Mouse (Mus musculus): ENCODE measurements around the gene Gal3st1. TPM values are rescaled to one million over a fixed set of nuclear protein-coding genes. Genes with fewer than 3 reads are reported as not detected.

Gene Gal3st1
- polyA plus RNA-seq, 1 experiment = 1.8 TPM

DNA sequence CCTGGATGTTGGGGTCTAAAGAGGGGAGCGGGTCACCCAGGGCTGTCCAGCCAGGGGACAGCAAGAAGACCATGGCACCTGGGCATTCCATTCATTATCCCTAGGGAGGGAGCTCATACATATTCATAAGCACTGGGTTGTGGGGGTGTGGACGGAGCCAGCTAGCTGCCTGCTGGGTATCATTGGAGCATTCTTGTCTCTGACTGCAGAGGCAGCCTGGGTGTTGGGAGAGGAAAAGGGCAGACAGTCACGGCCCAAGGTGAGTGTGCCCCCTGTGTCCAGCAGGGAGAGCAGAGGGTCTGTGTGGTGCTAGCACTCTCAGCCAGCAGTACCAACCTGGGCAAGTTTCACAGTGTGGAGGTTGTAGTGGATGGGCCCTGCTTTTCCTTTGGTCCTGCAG is 6.3 kb downstream of the Gal3st1 start:
- peaks cover under 1% of the 10 kb centered on the region for H3K4me1 ChIP-seq (ENCODE audit: control insufficient read depth, insufficient read depth, low read length)
- H3K4me3 ChIP-seq (ENCODE audit: low read depth, low read length) = no peak overlapping the region
- H3K9ac ChIP-seq (ENCODE audit: low read depth, poor library complexity, severe bottlenecking) = no peak overlapping the region
- no peaks in the 10 kb centered on the region for H3K36me3 ChIP-seq (ENCODE audit: control insufficient read depth, insufficient read depth, low read length, poor library complexity, severe bottlenecking)
- H3K27ac ChIP-seq (ENCODE audit: insufficient read depth, low read length) = no peak overlapping the region
- TF ChIP-seq CTCF (IDR thresholded peaks at IDR 0.05; ENCODE audit: low read depth, low read length) (no peak), EP300 (IDR thresholded peaks at IDR 0.05; ENCODE audit: insufficient read depth, low read depth, low read length) (no peak), POLR2A (IDR thresholded peaks at IDR 0.05; ENCODE audit: insufficient read depth, low read length) (no peak)
- no peaks in the 10 kb centered on the region for H3K9me3 ChIP-seq (replicated peaks; ENCODE audit: control insufficient read depth, insufficient read depth, low read length, poor library complexity, severe bottlenecking)
- H3K27me3 ChIP-seq (ENCODE audit: control insufficient read depth, insufficient read depth, low read length, poor library complexity, severe bottlenecking) = no peaks in the 10 kb centered on the region

DNA sequence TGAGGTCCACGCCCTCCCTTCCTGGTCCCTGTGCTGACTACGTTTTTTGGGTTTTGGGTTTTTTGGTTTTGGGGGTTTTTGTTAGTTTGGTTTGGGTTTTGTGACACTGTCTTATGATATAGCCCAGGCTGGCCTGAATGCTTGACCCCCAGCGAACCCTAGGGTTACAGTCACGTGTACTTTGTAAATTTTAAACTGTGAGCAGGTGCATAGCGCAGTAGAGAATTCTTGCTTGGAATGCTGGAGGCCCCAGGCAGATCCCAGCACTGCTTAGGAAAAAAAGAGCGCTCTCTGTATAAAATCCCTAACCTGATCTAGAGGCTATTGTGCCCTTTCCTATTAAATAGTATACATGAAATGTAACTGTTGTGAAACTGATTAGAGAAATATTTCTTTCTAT is 9.7 kb downstream of the Gal3st1 start:
- no peaks in the 10 kb centered on the region for H3K9me3 ChIP-seq (replicated peaks; ENCODE audit: control insufficient read depth, insufficient read depth, low read length, poor library complexity, severe bottlenecking)
- no peaks in the 10 kb centered on the region for H3K36me3 ChIP-seq (ENCODE audit: control insufficient read depth, insufficient read depth, low read length, poor library complexity, severe bottlenecking)

GRCm38 (mm10) chr11:3993914-3994313 is 10.5 kb downstream of the Gal3st1 start:
- no peak overlapping the region for H3K9ac ChIP-seq (ENCODE audit: low read depth, poor library complexity, severe bottlenecking)

More for the DNA sequence above, 9.7 kb downstream of the Gal3st1 start:
- Histone ChIP-seq H3K9ac (ENCODE audit: low read depth, poor library complexity, severe bottlenecking) (no peak overlapping the region), H3K27ac (ENCODE audit: insufficient read depth, low read length) (no peak overlapping the region), H3K4me3 (ENCODE audit: low read depth, low read length) (no peak overlapping the region), H3K27me3 (ENCODE audit: control insufficient read depth, insufficient read depth, low read length, poor library complexity, severe bottlenecking) (peaks cover 3% of the 10 kb centered on the region; the same call in 1 of the 2 replicates), H3K4me1 (ENCODE audit: control insufficient read depth, insufficient read depth, low read length) (no peaks in the 10 kb centered on the region)
- TF ChIP-seq CTCF (IDR thresholded peaks at IDR 0.05; ENCODE audit: low read depth, low read length) (no peak), EP300 (IDR thresholded peaks at IDR 0.05; ENCODE audit: insufficient read depth, low read depth, low read length) (no peak), POLR2A (IDR thresholded peaks at IDR 0.05; ENCODE audit: insufficient read depth, low read length) (no peak)

GRCm38 (mm10) chr11:3995511-3995910 is 12.1 kb downstream of the Gal3st1 start:
- Histone ChIP-seq H3K4me3 (ENCODE audit: low read depth, low read length) (no peak overlapping the region), H3K27me3 (ENCODE audit: control insufficient read depth, insufficient read depth, low read length, poor library complexity, severe bottlenecking) (peaks cover 3% of the 10 kb centered on the region; the same call in 1 of the 2 replicates), H3K36me3 (ENCODE audit: control insufficient read depth, insufficient read depth, low read length, poor library complexity, severe bottlenecking) (no peaks in the 10 kb centered on the region), H3K27ac (ENCODE audit: insufficient read depth, low read length) (no peak overlapping the region), H3K9ac (ENCODE audit: low read depth, poor library complexity, severe bottlenecking) (no peak overlapping the region), H3K4me1 (ENCODE audit: control insufficient read depth, insufficient read depth, low read length) (no peaks in the 10 kb centered on the region), H3K9me3 (replicated peaks; ENCODE audit: control insufficient read depth, insufficient read depth, low read length, poor library complexity, severe bottlenecking) (no peaks in the 10 kb centered on the region)
- no peak for TF ChIP-seq POLR2A (IDR thresholded peaks at IDR 0.05; ENCODE audit: insufficient read depth, low read length)
- no peak for TF ChIP-seq EP300 (IDR thresholded peaks at IDR 0.05; ENCODE audit: insufficient read depth, low read depth, low read length)
- TF ChIP-seq CTCF (IDR thresholded peaks at IDR 0.05; ENCODE audit: low read depth, low read length) = no peak

More at GRCm38 (mm10) chr11:3993914-3994313, 10.5 kb downstream of the Gal3st1 start:
- no peaks in the 10 kb centered on the region for H3K4me1 ChIP-seq (ENCODE audit: control insufficient read depth, insufficient read depth, low read length)
- no peaks in the 10 kb centered on the region for H3K36me3 ChIP-seq (ENCODE audit: control insufficient read depth, insufficient read depth, low read length, poor library complexity, severe bottlenecking)
- no peak overlapping the region for H3K4me3 ChIP-seq (ENCODE audit: low read depth, low read length)
- TF ChIP-seq POLR2A (IDR thresholded peaks at IDR 0.05; ENCODE audit: insufficient read depth, low read length) (no peak), EP300 (IDR thresholded peaks at IDR 0.05; ENCODE audit: insufficient read depth, low read depth, low read length) (no peak), CTCF (IDR thresholded peaks at IDR 0.05; ENCODE audit: low read depth, low read length) (no peak)
- H3K9me3 ChIP-seq (replicated peaks; ENCODE audit: control insufficient read depth, insufficient read depth, low read length, poor library complexity, severe bottlenecking) = no peaks in the 10 kb centered on the region
- no peak overlapping the region for H3K27ac ChIP-seq (ENCODE audit: insufficient read depth, low read length)
- peaks cover 3% of the 10 kb centered on the region; the same call in 1 of the 2 replicates for H3K27me3 ChIP-seq (ENCODE audit: control insufficient read depth, insufficient read depth, low read length, poor library complexity, severe bottlenecking)

DNA sequence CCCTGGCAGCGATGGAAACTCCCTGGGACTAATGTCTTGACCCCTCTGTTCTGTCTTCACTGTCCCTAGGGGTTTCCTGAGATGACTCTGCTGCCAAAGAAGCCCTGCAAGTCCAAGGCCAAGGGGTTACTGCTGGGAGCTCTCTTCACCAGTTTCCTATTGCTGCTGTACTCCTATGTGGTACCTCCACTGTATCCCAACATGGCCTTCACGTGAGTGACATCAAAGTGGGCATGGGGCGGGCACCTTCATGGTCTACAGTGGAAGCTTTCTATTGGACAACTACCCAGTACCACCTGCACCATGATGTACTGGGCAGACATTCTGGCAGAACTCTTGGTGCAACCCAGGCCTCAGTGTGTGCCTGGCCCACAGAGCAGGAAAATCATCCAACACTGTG is 13.4 kb downstream of the Gal3st1 start:
- no peak for TF ChIP-seq POLR2A (IDR thresholded peaks at IDR 0.05; ENCODE audit: insufficient read depth, low read length)
- TF ChIP-seq EP300 (IDR thresholded peaks at IDR 0.05; ENCODE audit: insufficient read depth, low read depth, low read length) = no peak
- TF ChIP-seq CTCF (IDR thresholded peaks at IDR 0.05; ENCODE audit: low read depth, low read length) = no peak
- Histone ChIP-seq H3K36me3 (ENCODE audit: control insufficient read depth, insufficient read depth, low read length, poor library complexity, severe bottlenecking) (no peaks in the 10 kb centered on the region), H3K4me3 (ENCODE audit: low read depth, low read length) (no peak overlapping the region), H3K9me3 (replicated peaks; ENCODE audit: control insufficient read depth, insufficient read depth, low read length, poor library complexity, severe bottlenecking) (no peaks in the 10 kb centered on the region), H3K27ac (ENCODE audit: insufficient read depth, low read length) (no peak overlapping the region), H3K4me1 (ENCODE audit: control insufficient read depth, insufficient read depth, low read length) (no peaks in the 10 kb centered on the region), H3K27me3 (ENCODE audit: control insufficient read depth, insufficient read depth, low read length, poor library complexity, severe bottlenecking) (peaks cover 3% of the 10 kb centered on the region), H3K9ac (ENCODE audit: low read depth, poor library complexity, severe bottlenecking) (no peak overlapping the region)

- TF ChIP-seq POLR2A (IDR thresholded peaks at IDR 0.05; ENCODE audit: insufficient read depth, low read length) = no peak
- no peak for TF ChIP-seq CTCF (IDR thresholded peaks at IDR 0.05; ENCODE audit: low read depth, low read length)
- TF ChIP-seq EP300 (IDR thresholded peaks at IDR 0.05; ENCODE audit: insufficient read depth, low read depth, low read length) = no peak
- no peak overlapping the region for H3K27ac ChIP-seq (ENCODE audit: insufficient read depth, low read length)
Observed at GRCm38 (mm10) chr11:3997978-3998720, 14.7 kb downstream of the Gal3st1 start.

More at GRCm38 (mm10) chr11:3997978-3998720, 14.7 kb downstream of the Gal3st1 start:
- Histone ChIP-seq H3K4me1 (ENCODE audit: control insufficient read depth, insufficient read depth, low read length) (no peaks in the 10 kb centered on the region), H3K4me3 (ENCODE audit: low read depth, low read length) (peak overlapping the region; percentile 34), H3K27me3 (ENCODE audit: control insufficient read depth, insufficient read depth, low read length, poor library complexity, severe bottlenecking) (peaks cover 3% of the 10 kb centered on the region), H3K36me3 (ENCODE audit: control insufficient read depth, insufficient read depth, low read length, poor library complexity, severe bottlenecking) (no peaks in the 10 kb centered on the region), H3K9ac (ENCODE audit: low read depth, poor library complexity, severe bottlenecking) (0 out of 2 replicates have a peak overlapping the region, but pooled peaks have one; percentile 5), H3K9me3 (replicated peaks; ENCODE audit: control insufficient read depth, insufficient read depth, low read length, poor library complexity, severe bottlenecking) (no peaks in the 10 kb centered on the region)
